Mouse (Mus musculus) intestine, embryonic 14.5 days (tissue): ENCODE data around the gene St3gal4. TPM values are rescaled to one million over a fixed set of nuclear protein-coding genes. Genes with fewer than 3 reads are reported as not detected.
"Not testable (repeated sequence)": the region's sequence is repeated elsewhere in the genome, so short reads cannot be mapped to it uniquely, and the experiment has no call there.

Experiments used
- ATAC-seq: fragments of 200-750 bp; cut with Nextera tagmentation; replicated peaks from 2 replicates; pipeline ENCODE4 v1.8.0; 2017; ENCODE audit warnings: low read depth, moderate number of reproducible peaks, moderate TSS enrichment, moderate library complexity; ENCODE audit not compliant: low FRiP score, low TSS enrichment
- DNase-seq: peaks from one replicate; pipeline ENCODE4 v3.0.0-alpha.2; 2018; ENCODE audit warnings: low spot score
- H3K27ac ChIP-seq: fragments of 300-500 bp; sonication (generic); 2 replicates; pipeline ENCODE4 v1.5.1; 2014; ENCODE audit warnings: low read depth, mild to moderate bottlenecking, control low read depth
- H3K27me3 ChIP-seq: fragments of 300-500 bp; sonication (generic); replicated peaks from 2 replicates; pipeline ENCODE4 v1.6.1; 2014; ENCODE audit warnings: low read length, control low read depth; ENCODE audit not compliant: control insufficient read depth, insufficient read depth
- H3K36me3 ChIP-seq: fragments of 300-500 bp; sonication (generic); 2 replicates; pipeline ENCODE4 v1.6.1; 2014; ENCODE audit warnings: low read length, control low read depth; ENCODE audit not compliant: control insufficient read depth, insufficient read depth
- H3K4me1 ChIP-seq: fragments of 300-500 bp; sonication (generic); replicated peaks from 2 replicates; pipeline ENCODE4 v1.6.1; 2014; ENCODE audit warnings: low read length, control low read depth, mixed read lengths; ENCODE audit not compliant: control insufficient read depth, insufficient read depth
- H3K4me2 ChIP-seq: fragments of 300-500 bp; sonication (generic); 2 replicates; pipeline ENCODE4 v1.6.1; 2014; ENCODE audit warnings: low read length
- H3K4me3 ChIP-seq: fragments of 300-500 bp; sonication (generic); 2 replicates; pipeline ENCODE4 v1.5.1; 2014; ENCODE audit warnings: low read depth, low read length, control low read depth, mixed read lengths
- H3K9ac ChIP-seq: fragments of 300-500 bp; sonication (generic); 2 replicates; pipeline ENCODE4 v1.6.1; 2014; ENCODE audit warnings: mild to moderate bottlenecking, low read length
- H3K9me3 ChIP-seq: fragments of 300-500 bp; sonication (generic); 2 replicates; pipeline ENCODE4 v1.6.1; 2016; ENCODE audit warnings: low read length, control low read depth; ENCODE audit not compliant: control insufficient read depth
- WGBS: fragments of 180-500 bp; shearing (Covaris S2); extraction: QIAGEN DNeasy Blood & Tissue Kit; methylation state at CpG from one replicate; pipeline ENCODE4 v1.1.7; 2014; 5-methylcytosine and 5-hydroxymethylcytosine counted together
- polyA plus RNA-seq: library from polyadenylated mRNA; unstranded; fragments of >200 nt; fragmentation: Nextera tagmentation; extraction: Ambion mirVana; gene quantifications from 2 replicates; pipeline ENCODE4 v1.2.1, GENCODE M21; 2014

Gene St3gal4
- polyA plus RNA-seq, 1 experiment from 2014 or later, result 34.1 TPM

DNA sequence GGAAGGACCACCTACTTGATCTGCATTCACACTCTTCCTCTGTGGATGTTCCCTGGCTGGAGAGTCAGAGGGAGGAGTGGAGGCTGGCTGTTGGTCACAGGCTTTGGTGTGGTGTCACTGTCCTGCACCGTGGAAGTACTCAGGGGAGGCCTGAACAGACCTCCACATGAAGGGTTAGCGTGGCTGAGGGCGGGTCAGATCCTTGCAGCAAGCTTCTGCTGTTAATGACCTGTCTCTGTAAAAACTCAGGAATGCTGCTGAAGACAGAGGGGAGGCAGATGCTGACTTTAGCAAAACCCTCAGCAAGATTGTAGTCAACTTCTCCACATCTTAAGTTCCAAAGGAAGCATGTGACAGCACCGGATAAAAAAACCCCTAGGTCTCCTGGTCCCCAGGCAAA, 37.8 kb upstream of the St3gal4 start:
- Histone ChIP-seq H3K9me3 (no peaks in the 10 kb centered on the region), H3K9ac (no peak overlapping the region), H3K4me2 (no peak overlapping the region), H3K4me1 (no peaks in the 10 kb centered on the region), H3K4me3 (no peak overlapping the region), H3K36me3 (no peaks in the 10 kb centered on the region), H3K27ac (no peak overlapping the region), H3K27me3 (no peaks in the 10 kb centered on the region)
- DNase-seq (no peak), ATAC-seq (no peak)
- 65% methylated on average over 4 of the region's 4 CpGs for WGBS

GRCm38 (mm10) chr9:35156002-35156710, 37.1 kb upstream of the St3gal4 start:
- no peaks in the 10 kb centered on the region for H3K27me3 ChIP-seq
- no peak overlapping the region for H3K4me3 ChIP-seq
- no peaks in the 10 kb centered on the region for H3K36me3 ChIP-seq
- ATAC-seq, result no peak
- 87% methylated on average over 5 of the region's 5 CpGs for WGBS
- DNase-seq, result no peak
- no peak overlapping the region for H3K4me2 ChIP-seq
- no peak overlapping the region for H3K27ac ChIP-seq
- H3K4me1 ChIP-seq, result no peaks in the 10 kb centered on the region
- H3K9ac ChIP-seq, result no peak overlapping the region
- no peaks in the 10 kb centered on the region for H3K9me3 ChIP-seq

DNA sequence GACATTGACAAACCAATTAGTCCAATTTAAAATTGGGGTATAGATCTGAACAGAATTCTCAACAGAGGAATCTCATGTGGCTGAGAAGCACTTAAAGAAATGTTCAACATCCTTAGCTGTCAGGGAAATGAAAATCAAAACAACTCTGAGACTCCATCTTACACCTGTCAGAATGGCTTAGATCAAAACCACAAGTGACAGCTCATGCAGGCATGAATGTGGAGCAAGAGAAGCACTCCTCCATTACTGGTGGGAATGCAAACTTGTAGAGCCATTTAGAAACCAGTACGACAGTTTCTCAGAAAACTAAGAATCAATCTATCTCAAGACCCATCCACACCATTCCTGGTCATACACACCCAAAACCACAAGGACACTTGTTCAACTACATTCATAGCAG, 33.9 kb upstream of the St3gal4 start:
- WGBS, result 86% methylated on average over 1 of the region's 1 CpGs
- H3K4me3 ChIP-seq, result no peak overlapping the region
- H3K36me3 ChIP-seq, result no peaks in the 10 kb centered on the region
- H3K27ac ChIP-seq, result no peak overlapping the region
- H3K4me1 ChIP-seq, result no peaks in the 10 kb centered on the region
- H3K9ac ChIP-seq, result no peak overlapping the region
- H3K9me3 ChIP-seq, result no peaks in the 10 kb centered on the region
- no peak overlapping the region for H3K4me2 ChIP-seq
- no peaks in the 10 kb centered on the region for H3K27me3 ChIP-seq
- ATAC-seq (no peak), DNase-seq (no peak)

DNA sequence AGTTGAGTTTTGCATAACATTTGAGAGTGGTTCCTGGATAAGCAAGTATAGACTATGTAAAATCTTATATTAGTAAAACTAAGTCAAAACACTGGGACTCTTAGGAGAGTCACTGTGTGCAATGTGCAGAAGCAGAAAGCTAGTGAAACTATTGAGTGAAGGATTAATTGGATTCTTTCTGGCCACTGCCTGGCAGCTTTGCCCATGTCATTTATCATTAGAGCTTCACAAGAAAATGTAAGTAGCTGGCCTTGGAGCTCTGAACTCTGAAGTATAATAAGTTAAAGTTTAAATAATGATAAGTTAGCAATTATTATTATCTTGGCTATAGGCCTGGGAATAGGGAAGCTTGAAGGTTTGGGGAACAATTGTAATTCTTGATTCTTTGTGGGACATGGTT, 29.8 kb upstream of the St3gal4 start:
- not testable (repeated sequence) for H3K27ac ChIP-seq, H3K4me2 ChIP-seq, DNase-seq, H3K4me1 ChIP-seq, H3K4me3 ChIP-seq, H3K36me3 ChIP-seq, H3K27me3 ChIP-seq, H3K9ac ChIP-seq, H3K9me3 ChIP-seq, ATAC-seq

GRCm38 (mm10) chr9:35147261-35147660, 28.2 kb upstream of the St3gal4 start:
- not testable (repeated sequence) for H3K27ac ChIP-seq, H3K9me3 ChIP-seq, H3K27me3 ChIP-seq, H3K4me3 ChIP-seq, H3K36me3 ChIP-seq, ATAC-seq, H3K9ac ChIP-seq, H3K4me1 ChIP-seq, H3K4me2 ChIP-seq, DNase-seq
- WGBS, result 92% methylated on average over 14 of the region's 14 CpGs

DNA sequence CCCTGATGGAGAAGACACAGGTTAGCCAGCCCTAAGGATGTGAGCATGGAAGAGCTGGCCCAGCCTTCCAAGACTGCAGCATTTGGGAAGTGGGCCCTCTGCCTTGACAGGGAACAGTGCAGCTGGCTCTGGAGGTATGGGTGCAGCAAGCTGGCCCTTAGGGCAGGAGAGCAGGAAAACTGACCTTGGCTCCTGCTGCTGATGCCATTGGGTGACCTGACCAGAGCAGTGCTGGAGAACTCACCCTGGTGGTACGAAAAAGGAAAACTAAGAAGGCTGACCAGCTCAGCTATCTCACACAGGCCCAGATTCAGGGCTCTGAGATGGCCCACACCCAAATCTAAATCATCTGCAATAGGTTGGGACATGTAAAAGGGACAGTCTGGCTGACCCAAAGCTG, 26.8 kb upstream of the St3gal4 start:
- Histone ChIP-seq H3K9ac (no peak overlapping the region), H3K4me1 (no peaks in the 10 kb centered on the region), H3K27ac (no peak overlapping the region), H3K9me3 (no peaks in the 10 kb centered on the region), H3K4me2 (no peak overlapping the region), H3K4me3 (no peak overlapping the region), H3K27me3 (no peaks in the 10 kb centered on the region), H3K36me3 (no peaks in the 10 kb centered on the region)
- no peak for DNase-seq
- WGBS, result 92% methylated on average over 1 of the region's 1 CpGs
- ATAC-seq, result no peak

DNA sequence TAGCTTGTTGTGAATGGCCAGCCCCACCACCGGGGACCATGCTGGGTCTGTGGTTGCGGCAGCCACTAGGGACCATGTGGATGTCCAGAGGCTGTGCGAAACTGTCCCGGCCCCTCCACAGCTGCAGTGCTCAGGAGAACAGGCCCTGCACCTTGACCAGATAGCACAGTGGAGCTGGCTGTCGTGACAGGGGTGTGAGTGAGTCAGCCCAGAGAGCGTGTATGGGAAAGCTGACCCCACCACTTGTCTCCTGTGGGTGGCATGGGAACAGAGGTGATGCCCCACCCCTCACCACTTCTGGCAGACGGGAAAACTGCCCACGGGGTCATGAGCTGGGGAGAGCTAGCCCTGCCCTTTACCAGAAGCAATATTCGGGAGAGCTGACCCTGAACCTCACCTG, 26.1 kb upstream of the St3gal4 start:
- H3K4me1 ChIP-seq, result no peaks in the 10 kb centered on the region
- H3K4me3 ChIP-seq, result no peak overlapping the region
- no peak overlapping the region for H3K9ac ChIP-seq
- no peaks in the 10 kb centered on the region for H3K36me3 ChIP-seq
- DNase-seq (no peak), ATAC-seq (no peak)
- no peaks in the 10 kb centered on the region for H3K27me3 ChIP-seq
- H3K9me3 ChIP-seq, result no peaks in the 10 kb centered on the region
- H3K27ac ChIP-seq, result no peak overlapping the region
- 86% methylated on average over 9 of the region's 9 CpGs for WGBS
- no peak overlapping the region for H3K4me2 ChIP-seq

DNA sequence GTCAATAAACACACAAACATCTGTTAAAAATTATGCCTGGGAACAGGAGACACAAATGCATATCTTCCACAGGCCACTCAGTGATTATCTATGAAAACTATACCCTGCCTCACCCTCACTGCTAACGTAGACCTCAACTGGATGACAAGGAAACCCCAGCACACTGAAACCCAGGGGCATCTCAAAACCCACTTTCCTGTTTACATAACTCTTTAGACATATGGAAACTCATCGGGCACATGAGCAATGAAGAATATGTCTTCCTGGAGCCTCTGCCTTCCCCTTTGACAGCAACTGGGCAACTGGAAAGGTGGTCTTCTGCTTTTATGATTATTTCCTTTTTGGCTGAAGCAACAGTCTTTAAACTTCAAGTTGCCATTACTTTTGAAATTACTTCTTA, 23.2 kb upstream of the St3gal4 start:
- Histone ChIP-seq H3K27me3 (no peaks in the 10 kb centered on the region), H3K9ac (no peak overlapping the region), H3K36me3 (no peaks in the 10 kb centered on the region), H3K4me2 (no peak overlapping the region), H3K4me3 (no peak overlapping the region), H3K4me1 (no peaks in the 10 kb centered on the region), H3K9me3 (no peaks in the 10 kb centered on the region), H3K27ac (no peak overlapping the region)
- WGBS, result 69% methylated on average over 2 of the region's 2 CpGs
- ATAC-seq (no peak), DNase-seq (no peak)

DNA sequence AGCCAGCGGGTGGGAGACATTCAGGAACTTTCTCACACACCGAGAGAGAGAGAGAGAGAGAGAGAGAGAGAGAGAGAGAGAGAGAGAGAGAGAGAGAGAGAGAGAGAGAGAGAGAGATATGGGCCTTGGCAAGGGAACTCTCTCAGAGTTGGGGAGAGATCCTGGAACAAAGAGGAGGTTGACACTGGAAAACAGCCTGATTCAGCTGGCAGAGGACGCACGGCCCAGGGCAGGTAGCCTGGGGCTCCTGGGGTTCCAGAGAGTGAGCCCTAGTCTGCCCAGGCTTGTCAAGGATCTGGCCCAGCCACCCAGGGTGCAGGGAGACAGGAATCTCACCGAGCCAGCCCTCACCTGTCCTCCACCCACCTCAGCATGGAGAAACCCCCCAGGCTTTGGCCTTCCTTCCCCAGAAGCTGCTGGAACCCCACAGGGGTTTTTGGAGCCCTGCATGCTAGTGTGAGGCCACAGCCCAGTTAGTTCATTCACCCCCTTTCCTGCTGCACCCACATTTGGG, 20.2 kb upstream of the St3gal4 start:
- Histone ChIP-seq H3K9ac (no peak overlapping the region), H3K27ac (no peak overlapping the region), H3K36me3 (peaks cover 4% of the 10 kb centered on the region; the same call in 1 of the 2 replicates), H3K9me3 (no peaks in the 10 kb centered on the region), H3K4me2 (no peak overlapping the region), H3K4me3 (no peak overlapping the region), H3K4me1 (no peaks in the 10 kb centered on the region), H3K27me3 (no peaks in the 10 kb centered on the region)
- WGBS, result 83% methylated on average over 5 of the region's 5 CpGs
- DNase-seq (no peak), ATAC-seq (no peak)
